In genomic region chr11:67000671-67001070, GRCm38 (mm10) we compare ENCODE assay signal across 22 mouse cellular contexts. TPM values are rescaled to one million over a fixed set of nuclear protein-coding genes. Genes with fewer than 3 reads are reported as not detected.
DNase-seq lines count a peak whose midpoint lies in the region; ATAC-seq and TF ChIP-seq lines count a peak whose summit lies in the region.
"Had no signal": no experiment of that assay in that cellular context is flagged by ENCODE, and none has a peak within 500 bp of the region (broad histone marks: within the 10 kb centered on the region; RNA-seq: fewer than 3 reads in every experiment).

No protein-coding gene starts in this region.

- no peaks in the 10 kb centered on the region for H3K36me3 ChIP-seq in hindbrain, embryonic 10.5 days
- no peaks in the 10 kb centered on the region for H3K36me3 ChIP-seq in hindbrain, embryonic 12.5 days
- no peaks in the 10 kb centered on the region for H3K36me3 ChIP-seq in forebrain, postnatal 0 days (ENCODE audit: insufficient read depth)
- H3K36me3 ChIP-seq in midbrain, embryonic 15.5 days (replicated peaks): no peaks in the 10 kb centered on the region
- no peaks in the 10 kb centered on the region for H3K36me3 ChIP-seq in limb, embryonic 10.5 days
- H3K36me3 ChIP-seq: limb, embryonic 13.5 days had no signal

- H3K4me3 ChIP-seq in hindbrain, embryonic 10.5 days: no peak overlapping the region
- H3K4me3 ChIP-seq in hindbrain, embryonic 12.5 days: no peak overlapping the region
- H3K4me3 ChIP-seq in forebrain, postnatal 0 days (ENCODE audit: low read depth, low read length): no peak overlapping the region
- no peak overlapping the region for H3K4me3 ChIP-seq in midbrain, embryonic 15.5 days
- no peak overlapping the region for H3K4me3 ChIP-seq in limb, embryonic 10.5 days
- H3K4me3 ChIP-seq: limb, embryonic 13.5 days had no signal

- no peak for ATAC-seq in hindbrain, embryonic 12.5 days (ENCODE audit: low FRiP score)
- peak; percentile 81 for ATAC-seq in forebrain, postnatal 0 days
- ATAC-seq in midbrain, embryonic 15.5 days (replicated peaks): no peak

- H3K27ac ChIP-seq in hindbrain, embryonic 10.5 days: peak overlapping the region; percentile 83
- H3K27ac ChIP-seq in hindbrain, embryonic 12.5 days: no peak overlapping the region
- H3K27ac ChIP-seq in forebrain, postnatal 0 days (ENCODE audit: low read depth, low read length): peak overlapping the region; percentile 62
- H3K27ac ChIP-seq in midbrain, embryonic 15.5 days: peak overlapping the region; percentile 64; the same call in 1 of the 2 replicates
- H3K27ac ChIP-seq in limb, embryonic 10.5 days: no peak overlapping the region
- H3K27ac ChIP-seq: limb, embryonic 13.5 days; liver, embryonic 14.5 days had no signal

- H3K9me3 ChIP-seq in hindbrain, embryonic 10.5 days: no peaks in the 10 kb centered on the region
- no peaks in the 10 kb centered on the region for H3K9me3 ChIP-seq in hindbrain, embryonic 12.5 days (replicated peaks)
- H3K9me3 ChIP-seq in forebrain, postnatal 0 days (ENCODE audit: low read length): no peaks in the 10 kb centered on the region
- H3K9me3 ChIP-seq in midbrain, embryonic 15.5 days: no peaks in the 10 kb centered on the region
- H3K9me3 ChIP-seq in limb, embryonic 10.5 days (replicated peaks): no peaks in the 10 kb centered on the region
- H3K9me3 ChIP-seq: limb, embryonic 13.5 days had no signal

- no peak overlapping the region for H3K4me2 ChIP-seq in hindbrain, embryonic 12.5 days (replicated peaks)
- no peak overlapping the region for H3K4me2 ChIP-seq in forebrain, postnatal 0 days (ENCODE audit: low read depth)
- no peak overlapping the region for H3K4me2 ChIP-seq in midbrain, embryonic 15.5 days
- H3K4me2 ChIP-seq: limb, embryonic 13.5 days had no signal

- no peak for TF ChIP-seq CTCF in forebrain, postnatal 0 days (IDR thresholded peaks at IDR 0.05; ENCODE audit: low read depth)

- peaks cover 32% of the 10 kb centered on the region for H3K4me1 ChIP-seq in hindbrain, embryonic 10.5 days (replicated peaks)
- peaks cover 23% of the 10 kb centered on the region for H3K4me1 ChIP-seq in hindbrain, embryonic 12.5 days
- H3K4me1 ChIP-seq in forebrain, postnatal 0 days (ENCODE audit: insufficient read depth): peaks cover 11% of the 10 kb centered on the region
- peaks cover 15% of the 10 kb centered on the region for H3K4me1 ChIP-seq in midbrain, embryonic 15.5 days
- peaks cover 5% of the 10 kb centered on the region; the same call in 1 of the 2 replicates for H3K4me1 ChIP-seq in limb, embryonic 10.5 days

- peaks cover 14% of the 10 kb centered on the region for H3K27me3 ChIP-seq in hindbrain, embryonic 10.5 days (ENCODE audit: insufficient read depth, poor library complexity, severe bottlenecking)
- H3K27me3 ChIP-seq in hindbrain, embryonic 12.5 days: no peaks in the 10 kb centered on the region
- H3K27me3 ChIP-seq in forebrain, postnatal 0 days (ENCODE audit: insufficient read depth, low read length): no peaks in the 10 kb centered on the region
- H3K27me3 ChIP-seq in midbrain, embryonic 15.5 days (replicated peaks): no peaks in the 10 kb centered on the region
- H3K27me3 ChIP-seq in limb, embryonic 10.5 days (ENCODE audit: low read depth, poor library complexity, severe bottlenecking): no peaks in the 10 kb centered on the region
- H3K27me3 ChIP-seq: limb, embryonic 13.5 days had no signal

- 70% methylated on average over 4 of the region's 4 CpGs for WGBS in hindbrain, embryonic 10.5 days
- 70% methylated on average over 4 of the region's 4 CpGs for WGBS in hindbrain, embryonic 12.5 days
- 37% methylated on average over 4 of the region's 4 CpGs for WGBS in forebrain, postnatal 0 days
- 64% methylated on average over 4 of the region's 4 CpGs for WGBS in midbrain, embryonic 15.5 days
- WGBS in limb, embryonic 10.5 days: 91% methylated on average over 4 of the region's 4 CpGs

- no peak overlapping the region for H3K9ac ChIP-seq in hindbrain, embryonic 12.5 days
- no peak overlapping the region for H3K9ac ChIP-seq in forebrain, postnatal 0 days
- no peak overlapping the region for H3K9ac ChIP-seq in midbrain, embryonic 15.5 days
- H3K9ac ChIP-seq: limb, embryonic 13.5 days; liver, embryonic 14.5 days had no signal

- DNase-seq in hindbrain, embryonic 10.5 days (ENCODE audit: low spot score): no peak
- DNase-seq in brain, adult 2 months (ENCODE audit: low read depth, low spot score): peak; percentile 52
- peak; percentile 70 for DNase-seq in forebrain, postnatal 0 days
- DNase-seq in kidney, adult 18-20 months: no peak
- no peak for DNase-seq in urinary bladder, adult 18-20 months (ENCODE audit: low spot score in 2 of 2)
- no peak for DNase-seq in limb, embryonic 10.5 days (ENCODE audit: low spot score)
- DNase-seq: adrenal gland, postnatal 10 days; cerebellum, adult 18-20 months; gastrocnemius, postnatal 10 days; heart, postnatal 10 days; kidney, adult 11 months; kidney, postnatal 10 days; layer of hippocampus, adult 9-11 months; lung, postnatal 10 days; right cerebral cortex, adult 18-20 months had no signal

RNA-seq across cellular contexts. Expression of gene Tmem220, which starts 24.3 kb away (rescaled TPM):
- polyA plus RNA-seq in hindbrain, embryonic 10.5 days (2016; fragmentation: Nextera tagmentation; extraction: Ambion mirVana): 0.43 and 1.5 TPM in 2 replicates
- polyA plus RNA-seq in hindbrain, embryonic 12.5 days (2016; fragmentation: Nextera tagmentation; extraction: Ambion mirVana): 0.43 and 1.2 TPM in 2 replicates
- not detected in 2 replicates for total RNA-seq in forebrain, postnatal 0 days (2014; rRNA removed)
- polyA plus RNA-seq in forebrain, postnatal 0 days (2015; fragmentation: Nextera tagmentation; extraction: Ambion mirVana): 0.36 and 0.77 TPM in 2 replicates
- 0.54 and 0.59 TPM in 2 replicates for polyA plus RNA-seq in midbrain, embryonic 15.5 days (2015; fragmentation: Nextera tagmentation; extraction: Ambion mirVana)
- polyA plus RNA-seq in limb, embryonic 10.5 days (2016; fragmentation: Nextera tagmentation; extraction: Ambion mirVana): 1.1 and 2.0 TPM in 2 replicates

RNA-seq across cellular contexts. Expression of gene Tmem238l, which starts 44.2 kb away (rescaled TPM):
- not detected in 2 replicates for polyA plus RNA-seq in hindbrain, embryonic 10.5 days (2016; fragmentation: Nextera tagmentation; extraction: Ambion mirVana)
- polyA plus RNA-seq in hindbrain, embryonic 12.5 days (2016; fragmentation: Nextera tagmentation; extraction: Ambion mirVana): not detected in 2 replicates
- not detected in 2 replicates for total RNA-seq in forebrain, postnatal 0 days (2014; rRNA removed)
- polyA plus RNA-seq in forebrain, postnatal 0 days (2015; fragmentation: Nextera tagmentation; extraction: Ambion mirVana): not detected in 2 replicates
- not detected in 2 replicates for polyA plus RNA-seq in midbrain, embryonic 15.5 days (2015; fragmentation: Nextera tagmentation; extraction: Ambion mirVana)
- polyA plus RNA-seq in limb, embryonic 10.5 days (2016; fragmentation: Nextera tagmentation; extraction: Ambion mirVana): not detected in 2 replicates
- total RNA-seq: adrenal gland, postnatal 10 days; gastrocnemius, postnatal 10 days; megakaryocyte, adult 5-6 weeks had no signal
- polyA plus RNA-seq: embryonic facial prominence, embryonic 14.5 days; limb, embryonic 13.5 days; liver, embryonic 14.5 days; spleen, adult 2 months had no signal

RNA-seq across cellular contexts. Expression of gene Adprm, which starts 51.7 kb away (rescaled TPM):
- 28.3 and 30.4 TPM in 2 replicates for polyA plus RNA-seq in hindbrain, embryonic 10.5 days (2016; fragmentation: Nextera tagmentation; extraction: Ambion mirVana)
- polyA plus RNA-seq in hindbrain, embryonic 12.5 days (2016; fragmentation: Nextera tagmentation; extraction: Ambion mirVana): 37.8 and 39.6 TPM in 2 replicates
- 22.2 and 23.2 TPM in 2 replicates for total RNA-seq in forebrain, postnatal 0 days (2014; rRNA removed)
- polyA plus RNA-seq in forebrain, postnatal 0 days (2015; fragmentation: Nextera tagmentation; extraction: Ambion mirVana): 24.6 and 26.3 TPM in 2 replicates
- 32.4 and 35.3 TPM in 2 replicates for polyA plus RNA-seq in midbrain, embryonic 15.5 days (2015; fragmentation: Nextera tagmentation; extraction: Ambion mirVana)
- 31.3 and 34.0 TPM in 2 replicates for polyA plus RNA-seq in limb, embryonic 10.5 days (2016; fragmentation: Nextera tagmentation; extraction: Ambion mirVana)

RNA-seq across cellular contexts. Expression of gene Sco1, which starts 51.8 kb away (rescaled TPM):
- 18.0 and 22.3 TPM in 2 replicates for polyA plus RNA-seq in hindbrain, embryonic 10.5 days (2016; fragmentation: Nextera tagmentation; extraction: Ambion mirVana)
- polyA plus RNA-seq in hindbrain, embryonic 12.5 days (2016; fragmentation: Nextera tagmentation; extraction: Ambion mirVana): 18.2 and 18.9 TPM in 2 replicates
- 16.0 and 18.3 TPM in 2 replicates for total RNA-seq in forebrain, postnatal 0 days (2014; rRNA removed)
- polyA plus RNA-seq in forebrain, postnatal 0 days (2015; fragmentation: Nextera tagmentation; extraction: Ambion mirVana): 11.9 and 13.9 TPM in 2 replicates
- polyA plus RNA-seq in midbrain, embryonic 15.5 days (2015; fragmentation: Nextera tagmentation; extraction: Ambion mirVana): 13.5 and 14.0 TPM in 2 replicates
- 22.8 and 24.7 TPM in 2 replicates for polyA plus RNA-seq in limb, embryonic 10.5 days (2016; fragmentation: Nextera tagmentation; extraction: Ambion mirVana)

Comparison
In these comparisons a context has a peak if more than half of its experiments do, and no peak if none do; other contexts are left out.
1. H3K27ac ChIP-seq: peak in hindbrain, embryonic 10.5 days (single experiment), forebrain, postnatal 0 days (single experiment) and midbrain, embryonic 15.5 days (single experiment); none in hindbrain, embryonic 12.5 days (single experiment) and limb, embryonic 10.5 days (single experiment).
2. DNase-seq: peak in brain, adult 2 months (single experiment) and forebrain, postnatal 0 days (single experiment); none in hindbrain, embryonic 10.5 days (single experiment), kidney, adult 18-20 months (single experiment), urinary bladder, adult 18-20 months (0 of 2) and limb, embryonic 10.5 days (single experiment).